Mouse (Mus musculus) layer of hippocampus, adult 9-10 months (tissue): Measurements from ENCODE around the gene Ccr4.
"Not testable (repeated sequence)": the region's sequence is repeated elsewhere in the genome, so short reads cannot be mapped to it uniquely, and the experiment has no call there.

ENCODE experiments used
- DNase-seq: peaks from one replicate; pipeline ENCODE4 v3.0.0; 2022; ENCODE audit warnings: low spot score

The Ccr4 gene

GRCm38 (mm10) chr9:114522041-114522440, 17.3 kb upstream of the Ccr4 start:
- no peak for DNase-seq

- not testable (repeated sequence) for DNase-seq
Observed at GRCm38 (mm10) chr9:114520529-114520928, 15.8 kb upstream of the Ccr4 start.

- no peak for DNase-seq
Observed at GRCm38 (mm10) chr9:114518812-114519477, 14.2 kb upstream of the Ccr4 start.

- DNase-seq, result no peak
Observed at GRCm38 (mm10) chr9:114517924-114518497, 13.3 kb upstream of the Ccr4 start.

- no peak for DNase-seq
Observed at GRCm38 (mm10) chr9:114515364-114515763, 10.6 kb upstream of the Ccr4 start, which contains the start of gene C130032M10Rik. Gene C130032M10Rik (plus strand): TSS chr9:114515697.

- no peak for DNase-seq
Observed at GRCm38 (mm10) chr9:114512831-114513230, 8.1 kb upstream of the Ccr4 start.

GRCm38 (mm10) chr9:114509785-114510184, 5.1 kb upstream of the Ccr4 start:
- DNase-seq, result no peak

- DNase-seq, result no peak
Observed at GRCm38 (mm10) chr9:114507421-114507820, 2.7 kb upstream of the Ccr4 start.

GRCm38 (mm10) chr9:114506564-114506963, 1.8 kb upstream of the Ccr4 start:
- DNase-seq, result no peak

- DNase-seq, result no peak
Observed at GRCm38 (mm10) chr9:114502711-114503427, 1.8 kb downstream of the Ccr4 start.

GRCm38 (mm10) chr9:114501913-114502312, 2.8 kb downstream of the Ccr4 start:
- DNase-seq, result no peak

GRCm38 (mm10) chr9:114501111-114501510, 3.6 kb downstream of the Ccr4 start:
- DNase-seq, result no peak

- peak; percentile 33 for DNase-seq
Observed at GRCm38 (mm10) chr9:114499783-114500515, 4.8 kb downstream of the Ccr4 start.

GRCm38 (mm10) chr9:114498218-114498617, 6.5 kb downstream of the Ccr4 start:
- peak; percentile 48 for DNase-seq

- DNase-seq, result no peak
Observed at GRCm38 (mm10) chr9:114496469-114496868, 8.2 kb downstream of the Ccr4 start.

GRCm38 (mm10) chr9:114487481-114488258, 17.0 kb downstream of the Ccr4 start:
- DNase-seq, result no peak

- no peak for DNase-seq
Observed at GRCm38 (mm10) chr9:114486808-114487207, 17.9 kb downstream of the Ccr4 start.

GRCm38 (mm10) chr9:114484771-114485170, 19.9 kb downstream of the Ccr4 start:
- DNase-seq, result no peak

GRCm38 (mm10) chr9:114480940-114481339, 23.8 kb downstream of the Ccr4 start:
- DNase-seq, result no peak

- no peak for DNase-seq
Observed at GRCm38 (mm10) chr9:114477019-114477418, 27.7 kb downstream of the Ccr4 start.

- DNase-seq, result no peak
Observed at GRCm38 (mm10) chr9:114471892-114472291, 32.8 kb downstream of the Ccr4 start.

GRCm38 (mm10) chr9:114468701-114469100, 36.0 kb downstream of the Ccr4 start:
- no peak for DNase-seq
